9 mouse cellular contexts compared by ENCODE assay signal in the genomic region with DNA sequence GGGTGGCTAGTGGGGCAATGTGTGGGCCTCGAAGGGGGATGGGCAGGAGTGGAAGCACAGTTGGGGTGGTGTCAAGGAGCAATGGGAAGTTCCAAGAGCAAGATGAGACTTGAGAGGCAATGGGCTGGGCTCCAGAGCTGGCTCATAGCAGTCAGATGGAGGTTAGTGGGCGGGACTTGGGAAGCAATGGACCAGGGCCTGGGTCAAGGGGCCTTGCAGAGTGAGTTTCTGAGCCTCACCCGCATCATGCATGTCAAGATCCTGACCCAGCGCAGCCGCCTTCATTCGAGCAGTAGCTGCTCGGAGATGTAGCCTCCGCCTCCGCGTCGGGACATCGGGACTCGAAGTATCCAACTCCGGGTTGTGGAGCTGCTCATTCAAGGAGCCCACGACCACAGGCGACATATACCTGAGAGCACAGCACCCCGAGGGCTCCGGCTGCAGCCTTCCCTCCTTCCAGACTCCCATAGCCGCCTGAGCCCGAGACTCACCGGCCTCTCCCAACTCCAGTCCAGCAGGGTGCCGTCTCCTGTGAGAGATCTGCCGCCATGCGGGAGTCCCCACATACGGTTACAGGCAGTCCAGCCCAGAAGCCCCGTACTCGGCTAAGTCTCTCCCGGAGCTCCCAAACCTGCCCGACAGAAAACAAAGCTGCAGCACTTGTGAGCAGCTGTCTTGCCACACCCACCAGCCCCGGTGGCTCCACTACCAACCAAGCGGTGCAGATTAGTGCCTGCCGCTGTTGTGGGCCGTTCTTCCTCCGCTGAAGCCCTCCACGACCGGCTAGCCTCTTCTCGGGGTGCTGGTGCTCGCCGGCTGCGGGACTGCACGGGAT. TPM values are rescaled to one million over a fixed set of nuclear protein-coding genes. Genes with fewer than 3 reads are reported as not detected.
DNase-seq lines count a peak whose midpoint lies in the region; ATAC-seq lines count a peak whose summit lies in the region.
"Had no signal": no experiment of that assay in that cellular context is flagged by ENCODE, and none has a peak within 500 bp of the region (broad histone marks: within the 10 kb centered on the region; RNA-seq: fewer than 3 reads in every experiment).

No protein-coding gene starts in this region.

- H3K27ac ChIP-seq in heart, embryonic 14.5 days (replicated peaks in 1 of 2; ENCODE audit: control insufficient read depth in 1 of 2, insufficient read depth in 1 of 2, low read depth in 2 of 2, low read length in 2 of 2), result no peak overlapping the region
- H3K27ac ChIP-seq in forebrain, embryonic 13.5 days, result peak overlapping the region; percentile 31; the same call in 1 of the 2 replicates
- H3K27ac ChIP-seq in neural tube, embryonic 15.5 days (replicated peaks), result no peak overlapping the region

- 24% methylated on average over 41 of the region's 41 CpGs for WGBS in heart, embryonic 14.5 days
- 7% methylated on average over 41 of the region's 41 CpGs for WGBS in forebrain, embryonic 13.5 days
- WGBS in neural tube, embryonic 15.5 days, result 11% methylated on average over 41 of the region's 41 CpGs

- H3K9ac ChIP-seq in heart, embryonic 14.5 days (ENCODE audit: low read length), result peak overlapping the region; percentile 66
- peak overlapping the region; percentile 75 for H3K9ac ChIP-seq in forebrain, embryonic 13.5 days
- H3K9ac ChIP-seq in neural tube, embryonic 15.5 days (replicated peaks), result peak overlapping the region; percentile 46

- no peaks in the 10 kb centered on the region for H3K9me3 ChIP-seq in heart, embryonic 14.5 days (ENCODE audit: control insufficient read depth, low read length)
- H3K9me3 ChIP-seq in forebrain, embryonic 13.5 days (replicated peaks), result peaks cover 1% of the 10 kb centered on the region; the same call in 1 of the 2 replicates
- H3K9me3 ChIP-seq in neural tube, embryonic 15.5 days (replicated peaks), result no peaks in the 10 kb centered on the region

- peak overlapping the region; percentile 5 to 31; a peak in 3 of 4 replicates for H3K4me3 ChIP-seq in heart, embryonic 14.5 days (ENCODE audit: control insufficient read depth in 1 of 2, insufficient read depth in 1 of 2, low read depth in 1 of 2, low read length in 2 of 2)
- peak overlapping the region; percentile 43 for H3K4me3 ChIP-seq in forebrain, embryonic 13.5 days
- peak overlapping the region; percentile 35 for H3K4me3 ChIP-seq in neural tube, embryonic 15.5 days (replicated peaks)

- H3K4me2 ChIP-seq in heart, embryonic 14.5 days (ENCODE audit: low read length), result peak overlapping the region; percentile 66
- peak overlapping the region; percentile 82 for H3K4me2 ChIP-seq in forebrain, embryonic 13.5 days
- H3K4me2 ChIP-seq in neural tube, embryonic 15.5 days, result peak overlapping the region; percentile 59

- peaks cover 2 to 9% of the 10 kb centered on the region in 2 experiments; a peak in 3 of 4 replicates for H3K4me1 ChIP-seq in heart, embryonic 14.5 days (ENCODE audit: control insufficient read depth in 2 of 2, insufficient read depth in 2 of 2, low read length in 2 of 2)
- H3K4me1 ChIP-seq in forebrain, embryonic 13.5 days, result peaks cover 64% of the 10 kb centered on the region
- H3K4me1 ChIP-seq in neural tube, embryonic 15.5 days, result peaks cover 60% of the 10 kb centered on the region

- intact Hi-C loops in heart, postnatal 10 days (cut with DNase I), result loop anchor here (5.0 kb wide), 1 partner anchor 167 kb away; a partner anchor contains a TSS

- DNase-seq in heart, postnatal 10 days, result no peak
- DNase-seq in kidney, postnatal 10 days, result peak; percentile 59
- DNase-seq in spleen, adult 18-20 months, result no peak
- no peak for DNase-seq in gastrocnemius, adult 8-10 months (ENCODE audit: low spot score in 2 of 2)
- DNase-seq in left cerebral cortex, adult 9 months (ENCODE audit: low spot score in 2 of 2), result no peak

- no peaks in the 10 kb centered on the region for H3K36me3 ChIP-seq in heart, embryonic 14.5 days (ENCODE audit: control insufficient read depth, insufficient read depth, low read length)
- H3K36me3 ChIP-seq in forebrain, embryonic 13.5 days (ENCODE audit: poor library complexity, severe bottlenecking), result peaks cover 40% of the 10 kb centered on the region
- H3K36me3 ChIP-seq in neural tube, embryonic 15.5 days, result peaks cover 12% of the 10 kb centered on the region

- no peak for ATAC-seq in heart, embryonic 14.5 days (ENCODE audit: insufficient number of reproducible peaks, insufficient read depth, low FRiP score, low read depth)
- no peak for ATAC-seq in forebrain, embryonic 13.5 days
- no peak for ATAC-seq in neural tube, embryonic 15.5 days (ENCODE audit: low FRiP score)

- peaks cover 25% of the 10 kb centered on the region for H3K27me3 ChIP-seq in heart, embryonic 14.5 days (ENCODE audit: control insufficient read depth, insufficient read depth, low read length)
- peaks cover 11% of the 10 kb centered on the region; the same call in 1 of the 2 replicates for H3K27me3 ChIP-seq in forebrain, embryonic 13.5 days
- H3K27me3 ChIP-seq in neural tube, embryonic 15.5 days (replicated peaks), result no peaks in the 10 kb centered on the region

RNA-seq across cellular contexts. Expression of a gene that starts 2.8 kb away (rescaled TPM):
- 0.57 and 0.75 TPM in 2 replicates for polyA plus RNA-seq in heart, embryonic 14.5 days (2014; fragmentation: Nextera tagmentation; extraction: Ambion mirVana)
- total RNA-seq in heart, postnatal 10 days (2021), result under 1 TPM; 0.36 to 0.47 TPM
- polyA plus RNA-seq in forebrain, embryonic 13.5 days (2015; fragmentation: Nextera tagmentation; extraction: Ambion mirVana), result 1.6 and 2.8 TPM in 2 replicates
- 3.2 and 3.6 TPM in 2 replicates for polyA plus RNA-seq in neural tube, embryonic 15.5 days (2015; fragmentation: Nextera tagmentation; extraction: Ambion mirVana)
- total RNA-seq in gastrocnemius, adult 8-10 months (2022), result under 1 TPM in 1 of 4 experiments, not detected in 3; 0.16 TPM

RNA-seq across cellular contexts. Expression of a gene that starts 4.3 kb away (rescaled TPM):
- polyA plus RNA-seq in heart, embryonic 14.5 days (2014; fragmentation: Nextera tagmentation; extraction: Ambion mirVana), result 0.05 TPM in 1 of 2 replicates, not detected in the other
- total RNA-seq in heart, postnatal 10 days (2021), result not detected
- polyA plus RNA-seq in forebrain, embryonic 13.5 days (2015; fragmentation: Nextera tagmentation; extraction: Ambion mirVana), result 0.09 and 0.18 TPM in 2 replicates
- 0.04 and 0.27 TPM in 2 replicates for polyA plus RNA-seq in neural tube, embryonic 15.5 days (2015; fragmentation: Nextera tagmentation; extraction: Ambion mirVana)
- total RNA-seq in gastrocnemius, adult 8-10 months (2022), result not detected
- polyA plus RNA-seq: spleen, adult 2 months had no signal

RNA-seq across cellular contexts. Expression of a gene that starts 4.4 kb away (rescaled TPM):
- 1.3 and 1.5 TPM in 2 replicates for polyA plus RNA-seq in heart, embryonic 14.5 days (2014; fragmentation: Nextera tagmentation; extraction: Ambion mirVana)
- 1 to 10 TPM in 1 of 2 experiments, under 1 TPM in 1; 0.86 to 1.1 TPM for total RNA-seq in heart, postnatal 10 days (2021)
- polyA plus RNA-seq in forebrain, embryonic 13.5 days (2015; fragmentation: Nextera tagmentation; extraction: Ambion mirVana), result 137 and 160 TPM in 2 replicates
- polyA plus RNA-seq in neural tube, embryonic 15.5 days (2015; fragmentation: Nextera tagmentation; extraction: Ambion mirVana), result 101 and 134 TPM in 2 replicates
- total RNA-seq in gastrocnemius, adult 8-10 months (2022), result under 1 TPM in 2 of 4 experiments, not detected in 2; 0.10 to 0.22 TPM

RNA-seq across cellular contexts. Expression of a gene that starts 4.6 kb away (rescaled TPM):
- polyA plus RNA-seq in heart, embryonic 14.5 days (2014; fragmentation: Nextera tagmentation; extraction: Ambion mirVana), result 2.0 and 2.1 TPM in 2 replicates
- total RNA-seq in heart, postnatal 10 days (2021), result under 1 TPM; 0.17 to 0.22 TPM
- 2.4 and 2.9 TPM in 2 replicates for polyA plus RNA-seq in forebrain, embryonic 13.5 days (2015; fragmentation: Nextera tagmentation; extraction: Ambion mirVana)
- polyA plus RNA-seq in neural tube, embryonic 15.5 days (2015; fragmentation: Nextera tagmentation; extraction: Ambion mirVana), result 10.1 and 12.5 TPM in 2 replicates
- total RNA-seq in gastrocnemius, adult 8-10 months (2022), result not detected

RNA-seq across cellular contexts. Expression of a gene that starts 11.6 kb away (rescaled TPM):
- polyA plus RNA-seq in heart, embryonic 14.5 days (2014; fragmentation: Nextera tagmentation; extraction: Ambion mirVana), result 2.9 and 3.3 TPM in 2 replicates
- 1 to 10 TPM; 5.4 to 6.5 TPM for total RNA-seq in heart, postnatal 10 days (2021)
- polyA plus RNA-seq in forebrain, embryonic 13.5 days (2015; fragmentation: Nextera tagmentation; extraction: Ambion mirVana), result 9.1 and 10.0 TPM in 2 replicates
- polyA plus RNA-seq in neural tube, embryonic 15.5 days (2015; fragmentation: Nextera tagmentation; extraction: Ambion mirVana), result 16.9 and 19.2 TPM in 2 replicates
- total RNA-seq in gastrocnemius, adult 8-10 months (2022), result 1 to 10 TPM; 1.4 to 3.0 (median 2.3) TPM

Comparison
In these comparisons a context has a peak if more than half of its experiments do, and no peak if none do; other contexts are left out.
1. RNA of a gene that starts 4.4 kb away (polyA plus RNA-seq): 137 to 160 TPM in forebrain, embryonic 13.5 days and 101 to 134 TPM in neural tube, embryonic 15.5 days; 1.3 to 1.5 TPM in heart, embryonic 14.5 days; every median in the first group is over 10 times any median in the second.
2. Peak in every context shown above with its lines, with median percentiles within 50 percentile points of each other: H3K4me2 ChIP-seq, H3K4me3 ChIP-seq and H3K9ac ChIP-seq.